Mouse (Mus musculus): ENCODE measurements around the gene Cfap58. TPM values are rescaled to one million over a fixed set of nuclear protein-coding genes. Genes with fewer than 3 reads are reported as not detected.

Gene Cfap58
- total and polyA plus RNA-seq, 3 experiments: not detected

DNA sequence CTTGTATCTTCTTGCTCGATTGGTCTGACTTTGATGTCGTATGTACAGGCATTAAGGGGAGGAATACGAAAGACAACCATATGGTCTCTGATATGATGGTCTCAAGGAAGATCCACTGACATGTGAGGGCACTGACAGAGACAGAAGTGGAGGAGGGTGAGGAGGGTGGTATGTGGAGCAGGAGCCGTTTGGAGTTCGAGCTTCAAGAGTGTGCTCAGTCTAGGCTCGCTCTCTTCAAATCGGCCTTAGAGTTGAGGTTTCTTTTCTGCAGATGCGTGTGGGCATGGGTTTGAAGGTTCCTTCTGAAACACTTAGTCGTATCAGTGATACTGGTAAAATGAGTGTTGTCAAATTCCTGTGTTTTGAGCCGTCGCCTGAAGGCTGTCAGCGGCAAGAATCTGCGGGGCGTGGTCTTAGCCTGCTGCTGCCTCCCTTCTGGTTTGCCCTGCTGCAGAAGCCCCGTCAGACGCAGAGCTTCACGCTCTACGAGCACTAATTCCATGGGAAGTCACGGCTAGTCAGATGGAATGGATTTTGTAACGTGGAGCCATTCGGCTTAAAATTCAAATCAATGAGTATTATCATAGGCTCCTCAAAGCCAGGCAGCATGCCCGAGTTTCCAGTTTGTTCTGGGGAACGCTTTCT, 9.5 kb downstream of the Cfap58 start:
- DNase-seq (ENCODE audit: low spot score): no peak
- no peak for TF ChIP-seq GATA1 (IDR thresholded peaks at IDR 0.05; ENCODE audit: borderline replicate concordance, low read length)
- no peak for ATAC-seq (ENCODE audit: extremely low read depth, insufficient number of reproducible peaks, low FRiP score, poor library complexity, severe bottlenecking)
- H3K4me3 ChIP-seq (ENCODE audit: low read depth, low read length): no peak overlapping the region
- no peaks in the 10 kb centered on the region; the same call in 1 of the 2 replicates for H3K27me3 ChIP-seq (ENCODE audit: insufficient read depth, low read length)
- H3K9me3 ChIP-seq (replicated peaks): peaks cover 30% of the 10 kb centered on the region
- H3K4me1 ChIP-seq (ENCODE audit: insufficient read depth, low read depth, low read length): no peaks in the 10 kb centered on the region
- H3K36me3 ChIP-seq (replicated peaks): no peaks in the 10 kb centered on the region

DNA sequence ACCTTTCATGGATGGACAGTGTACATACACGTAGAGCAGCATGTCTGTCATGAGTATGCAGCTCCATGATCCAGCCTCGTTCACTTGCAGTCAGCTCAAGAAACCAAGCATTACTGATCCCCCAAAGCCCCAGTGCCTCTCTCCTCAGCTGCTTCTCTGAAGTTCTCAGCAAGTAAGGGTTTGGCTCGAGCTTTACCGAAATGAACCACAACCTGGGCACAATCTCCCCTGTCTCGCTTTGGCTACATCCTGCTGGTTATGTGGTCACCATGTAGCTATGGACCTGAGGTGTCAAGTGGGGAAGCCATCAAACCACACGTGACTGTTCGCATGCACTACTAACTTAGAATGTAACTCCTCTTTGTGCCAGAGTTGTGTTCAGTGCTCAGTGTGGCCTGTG, 13.5 kb downstream of the Cfap58 start:
- peaks cover 31% of the 10 kb centered on the region for H3K9me3 ChIP-seq (replicated peaks)
- no peak for ATAC-seq (ENCODE audit: extremely low read depth, insufficient number of reproducible peaks, low FRiP score, poor library complexity, severe bottlenecking)
- no peaks in the 10 kb centered on the region for H3K36me3 ChIP-seq (replicated peaks)

DNA sequence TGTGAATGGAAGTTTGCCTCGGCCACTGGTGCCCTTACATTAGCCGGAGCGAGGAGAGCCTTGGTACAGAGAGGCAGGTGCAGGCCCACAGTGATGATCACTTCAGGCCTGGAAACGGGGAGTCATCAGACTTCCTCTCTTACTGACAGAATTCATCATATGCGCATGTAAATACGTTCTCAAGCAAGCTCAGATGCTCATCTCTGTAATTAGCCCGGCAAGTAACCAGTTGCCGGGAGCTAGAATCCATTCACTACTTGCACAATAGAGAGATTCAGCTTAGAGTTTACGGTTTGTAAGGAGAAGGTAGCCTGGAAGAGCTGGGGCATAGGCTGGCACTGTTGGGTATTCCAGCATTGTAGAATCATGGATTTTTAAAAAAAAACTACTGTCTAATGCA, 15.7 kb downstream of the Cfap58 start:
- Histone ChIP-seq H3K27me3 (ENCODE audit: insufficient read depth, low read length) (no peaks in the 10 kb centered on the region), H3K36me3 (replicated peaks) (no peaks in the 10 kb centered on the region), H3K4me1 (ENCODE audit: insufficient read depth, low read depth, low read length) (no peaks in the 10 kb centered on the region), H3K4me3 (ENCODE audit: low read depth, low read length) (no peak overlapping the region), H3K9me3 (replicated peaks) (peaks cover 25% of the 10 kb centered on the region)
- no peak for DNase-seq (ENCODE audit: low spot score)
- no peak for ATAC-seq (ENCODE audit: extremely low read depth, insufficient number of reproducible peaks, low FRiP score, poor library complexity, severe bottlenecking)
- no peak for TF ChIP-seq GATA2 (IDR thresholded peaks at IDR 0.05; ENCODE audit: borderline replicate concordance, low read depth, low read length)
- no peak for TF ChIP-seq POLR2AphosphoS5 (IDR thresholded peaks at IDR 0.05; ENCODE audit: insufficient replicate concordance, low read depth, low read length)
- TF ChIP-seq GATA1 (IDR thresholded peaks at IDR 0.05; ENCODE audit: borderline replicate concordance, low read length): no peak
- no peak for TF ChIP-seq CTCF (IDR thresholded peaks at IDR 0.05; ENCODE audit: low read depth, low read length)
- no peak for TF ChIP-seq TAL1 (conservative IDR thresholded peaks at IDR 0.05; ENCODE audit: low read depth, low read length)

More for the DNA sequence above, 13.5 kb downstream of the Cfap58 start:
- Histone ChIP-seq H3K27me3 (ENCODE audit: insufficient read depth, low read length) (no peaks in the 10 kb centered on the region; the same call in 1 of the 2 replicates), H3K4me3 (ENCODE audit: low read depth, low read length) (no peak overlapping the region), H3K4me1 (ENCODE audit: insufficient read depth, low read depth, low read length) (no peaks in the 10 kb centered on the region)
- DNase-seq (ENCODE audit: low spot score): no peak
- TF ChIP-seq POLR2AphosphoS5 (IDR thresholded peaks at IDR 0.05; ENCODE audit: insufficient replicate concordance, low read depth, low read length): no peak
- TF ChIP-seq GATA2 (IDR thresholded peaks at IDR 0.05; ENCODE audit: borderline replicate concordance, low read depth, low read length): no peak
- no peak for TF ChIP-seq TAL1 (conservative IDR thresholded peaks at IDR 0.05; ENCODE audit: low read depth, low read length)
- no peak for TF ChIP-seq CTCF (IDR thresholded peaks at IDR 0.05; ENCODE audit: low read depth, low read length)
- TF ChIP-seq GATA1 (IDR thresholded peaks at IDR 0.05; ENCODE audit: borderline replicate concordance, low read length): no peak

DNA sequence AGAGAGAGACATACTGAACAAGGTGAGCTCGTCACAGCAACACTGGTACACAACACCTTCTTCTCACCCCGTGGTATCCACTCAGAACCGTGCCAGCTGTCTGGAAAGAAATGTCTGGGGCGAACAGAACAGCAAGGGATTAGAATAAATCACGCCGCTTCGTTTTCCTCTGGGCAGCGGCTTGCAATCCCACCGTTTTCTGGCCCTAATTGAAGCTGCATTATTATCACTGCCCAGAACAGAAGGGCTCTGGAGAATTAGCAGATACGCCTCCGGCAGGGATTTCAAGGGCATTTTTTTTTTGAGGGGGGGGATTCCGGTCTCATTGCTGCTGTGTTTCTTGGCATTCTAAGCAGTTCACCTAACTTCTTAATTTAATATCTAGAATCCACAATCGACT, 20.7 kb downstream of the Cfap58 start:
- TF ChIP-seq CTCF (IDR thresholded peaks at IDR 0.05; ENCODE audit: low read depth, low read length) (no peak), POLR2AphosphoS5 (IDR thresholded peaks at IDR 0.05; ENCODE audit: insufficient replicate concordance, low read depth, low read length) (no peak), GATA2 (IDR thresholded peaks at IDR 0.05; ENCODE audit: borderline replicate concordance, low read depth, low read length) (no peak), GATA1 (IDR thresholded peaks at IDR 0.05; ENCODE audit: borderline replicate concordance, low read length) (no peak), TAL1 (conservative IDR thresholded peaks at IDR 0.05; ENCODE audit: low read depth, low read length) (no peak)
- no peak for ATAC-seq (ENCODE audit: extremely low read depth, insufficient number of reproducible peaks, low FRiP score, poor library complexity, severe bottlenecking)

DNA sequence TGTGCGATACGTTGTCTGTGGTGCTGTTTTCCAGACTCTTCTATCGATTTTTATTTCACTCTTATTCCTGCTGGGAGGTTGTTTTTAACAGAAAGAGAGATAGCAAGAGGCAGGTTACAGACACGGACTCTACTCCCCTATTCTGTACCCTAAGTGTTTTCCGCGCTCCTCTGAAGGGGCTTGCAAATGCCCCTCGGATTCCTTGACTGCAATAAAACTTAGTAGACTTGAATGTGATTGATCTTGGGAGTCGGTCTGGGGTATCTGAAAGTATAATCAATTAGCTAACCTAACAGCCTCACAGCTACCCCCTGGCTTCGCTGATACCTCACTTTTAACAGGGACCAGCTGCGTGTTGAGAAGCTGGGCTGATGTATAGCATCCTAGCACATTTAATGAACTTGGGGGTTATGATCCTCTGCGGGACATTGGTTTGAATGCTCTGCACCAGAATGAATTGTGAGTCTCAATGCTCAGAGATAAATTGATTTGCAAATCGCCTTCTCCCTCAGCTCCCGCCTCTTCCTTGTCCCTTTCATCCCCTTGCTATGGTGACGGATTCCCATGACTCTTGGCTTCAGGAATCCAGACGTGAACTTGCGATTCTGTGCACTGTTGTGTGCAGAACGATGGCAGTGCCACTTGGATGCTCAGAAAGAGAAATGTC, 31.7 kb downstream of the Cfap58 start:
- Histone ChIP-seq H3K4me3 (ENCODE audit: low read depth, low read length) (no peak overlapping the region), H3K27me3 (ENCODE audit: insufficient read depth, low read length) (no peaks in the 10 kb centered on the region)
- TF ChIP-seq CTCF (IDR thresholded peaks at IDR 0.05; ENCODE audit: low read depth, low read length): no peak
- no peak for TF ChIP-seq GATA1 (IDR thresholded peaks at IDR 0.05; ENCODE audit: borderline replicate concordance, low read length)
- TF ChIP-seq POLR2AphosphoS5 (IDR thresholded peaks at IDR 0.05; ENCODE audit: insufficient replicate concordance, low read depth, low read length): no peak
- TF ChIP-seq GATA2 (IDR thresholded peaks at IDR 0.05; ENCODE audit: borderline replicate concordance, low read depth, low read length): no peak
- no peak for TF ChIP-seq TAL1 (conservative IDR thresholded peaks at IDR 0.05; ENCODE audit: low read depth, low read length)

More for the DNA sequence above, 20.7 kb downstream of the Cfap58 start:
- H3K4me1 ChIP-seq (ENCODE audit: insufficient read depth, low read depth, low read length): no peaks in the 10 kb centered on the region
- H3K27me3 ChIP-seq (ENCODE audit: insufficient read depth, low read length): no peaks in the 10 kb centered on the region; the same call in 1 of the 2 replicates
- no peak overlapping the region for H3K4me3 ChIP-seq (ENCODE audit: low read depth, low read length)
- no peak for DNase-seq (ENCODE audit: low spot score)
- H3K36me3 ChIP-seq (replicated peaks): no peaks in the 10 kb centered on the region
- peaks cover 22% of the 10 kb centered on the region for H3K9me3 ChIP-seq (replicated peaks)

DNA sequence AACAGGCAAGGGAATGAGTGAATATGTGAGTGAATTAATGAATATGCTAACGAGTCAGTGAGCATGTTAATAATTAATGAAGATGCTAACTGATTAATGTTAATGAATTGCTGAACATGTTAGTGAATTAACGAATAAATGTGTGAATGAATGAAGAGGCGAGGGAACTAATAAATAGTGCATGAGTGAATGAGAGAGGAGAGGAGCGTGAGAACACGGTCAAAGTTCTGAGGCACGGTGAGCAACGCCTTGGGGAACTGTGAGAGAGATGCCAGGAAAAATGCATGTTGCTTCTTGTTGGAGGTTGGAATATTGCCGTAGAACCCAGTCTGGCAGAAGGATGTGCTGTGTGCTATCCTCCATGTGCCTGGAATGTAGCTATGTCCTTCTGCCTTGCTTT, 33.6 kb downstream of the Cfap58 start:
- peaks cover 35% of the 10 kb centered on the region for H3K9me3 ChIP-seq (replicated peaks)
- DNase-seq (ENCODE audit: low spot score): no peak
- no peaks in the 10 kb centered on the region for H3K36me3 ChIP-seq (replicated peaks)
- no peak for ATAC-seq (ENCODE audit: extremely low read depth, insufficient number of reproducible peaks, low FRiP score, poor library complexity, severe bottlenecking)
- no peak overlapping the region for H3K4me3 ChIP-seq (ENCODE audit: low read depth, low read length)
- no peaks in the 10 kb centered on the region for H3K27me3 ChIP-seq (ENCODE audit: insufficient read depth, low read length)
- H3K4me1 ChIP-seq (ENCODE audit: insufficient read depth, low read depth, low read length): no peaks in the 10 kb centered on the region
- TF ChIP-seq GATA1 (IDR thresholded peaks at IDR 0.05; ENCODE audit: borderline replicate concordance, low read length): no peak
- TF ChIP-seq GATA2 (IDR thresholded peaks at IDR 0.05; ENCODE audit: borderline replicate concordance, low read depth, low read length): no peak
- no peak for TF ChIP-seq CTCF (IDR thresholded peaks at IDR 0.05; ENCODE audit: low read depth, low read length)
- no peak for TF ChIP-seq POLR2AphosphoS5 (IDR thresholded peaks at IDR 0.05; ENCODE audit: insufficient replicate concordance, low read depth, low read length)
- TF ChIP-seq TAL1 (conservative IDR thresholded peaks at IDR 0.05; ENCODE audit: low read depth, low read length): no peak

More for the DNA sequence above, 31.7 kb downstream of the Cfap58 start:
- Histone ChIP-seq H3K36me3 (replicated peaks) (no peaks in the 10 kb centered on the region), H3K4me1 (ENCODE audit: insufficient read depth, low read depth, low read length) (no peaks in the 10 kb centered on the region), H3K9me3 (replicated peaks) (peaks cover 25% of the 10 kb centered on the region)
- no peak for ATAC-seq (ENCODE audit: extremely low read depth, insufficient number of reproducible peaks, low FRiP score, poor library complexity, severe bottlenecking)
- no peak for DNase-seq (ENCODE audit: low spot score)
